Mouse (Mus musculus): ENCODE measurements around the gene Tjap1. TPM values are rescaled to one million over a fixed set of nuclear protein-coding genes. Genes with fewer than 3 reads are reported as not detected.

Tjap1 gene
- total and polyA plus RNA-seq, 3 experiments = 12.9 to 41.2 TPM; not detected in 1

GRCm38 (mm10) chr17:46297028-46297363 lies 14.2 kb upstream of the Tjap1 start (continued):
- TF ChIP-seq UBTF (IDR thresholded peaks at IDR 0.05; ENCODE audit: borderline replicate concordance, insufficient read depth, low read depth, low read length) (no peak), ETS1 (IDR thresholded peaks at IDR 0.05; ENCODE audit: low read depth, low read length) (no peak)

- H3K9ac ChIP-seq (ENCODE audit: control insufficient read depth, low read depth, low read length, poor library complexity, severe bottlenecking) = no peak overlapping the region
- H3K4me3 ChIP-seq (ENCODE audit: control insufficient read depth in 1 of 2, insufficient read depth in 1 of 2, low read depth in 2 of 2, low read length in 2 of 2) = no peak overlapping the region
- no peaks in the 10 kb centered on the region for H3K9me3 ChIP-seq (replicated peaks; ENCODE audit: insufficient read depth, low read length)
- no peak for DNase-seq (ENCODE audit: low read depth, low spot score)
- H3K27ac ChIP-seq (ENCODE audit: control insufficient read depth, low read depth, low read length) = no peak overlapping the region
- H3K27me3 ChIP-seq (ENCODE audit: control insufficient read depth in 1 of 2, insufficient read depth in 2 of 2, low read length in 2 of 2) = peaks cover 7 to 22% of the 10 kb centered on the region in 2 experiments
- no peaks in the 10 kb centered on the region for H3K79me2 ChIP-seq (ENCODE audit: control insufficient read depth, insufficient read depth, low read length, poor library complexity)
- no peaks in the 10 kb centered on the region for H3K36me3 ChIP-seq (ENCODE audit: control insufficient read depth in 1 of 2, insufficient read depth in 2 of 2, low read length in 2 of 2)
- no peaks in the 10 kb centered on the region for H3K4me1 ChIP-seq (ENCODE audit: control insufficient read depth in 1 of 2, insufficient read depth in 2 of 2, low read length in 2 of 2)
- TF ChIP-seq USF2 (IDR thresholded peaks at IDR 0.05; ENCODE audit: borderline replicate concordance in 1 of 2, insufficient read depth in 1 of 2, low read depth in 1 of 2, low read length in 2 of 2) = no peak
- no peak for TF ChIP-seq MEF2A (IDR thresholded peaks at IDR 0.05; ENCODE audit: extremely low read depth, insufficient replicate concordance, low read depth, low read length, poor library complexity, severe bottlenecking)
- no peak for TF ChIP-seq TAL1 (IDR thresholded peaks at IDR 0.05; ENCODE audit: low read length)
- no peak for TF ChIP-seq MAFK (IDR thresholded peaks at IDR 0.05; ENCODE audit: borderline replicate concordance, low read depth, low read length)
- TF ChIP-seq MYB (IDR thresholded peaks at IDR 0.05; ENCODE audit: low read depth, low read length) = no peak
- no peak for TF ChIP-seq POLR2AphosphoS5 (IDR thresholded peaks at IDR 0.05; ENCODE audit: borderline replicate concordance, low read depth, low read length)
- no peak for TF ChIP-seq JUND (IDR thresholded peaks at IDR 0.05; ENCODE audit: low read depth, low read length)
- no peak for TF ChIP-seq MXI1 (IDR thresholded peaks at IDR 0.05; ENCODE audit: low read depth, low read length)
- no peak for TF ChIP-seq NELFE (IDR thresholded peaks at IDR 0.05; ENCODE audit: low read depth, low read length)
- TF ChIP-seq RCOR1 (IDR thresholded peaks at IDR 0.05; ENCODE audit: low read depth, low read length) = no peak
- no peak for TF ChIP-seq MAZ (IDR thresholded peaks at IDR 0.05; ENCODE audit: low read depth, low read length)
- TF ChIP-seq USF1 (IDR thresholded peaks at IDR 0.05; ENCODE audit: low read depth, low read length) = no peak
- no peak for TF ChIP-seq CHD2 (IDR thresholded peaks at IDR 0.05; ENCODE audit: low read length)
- no peak for TF ChIP-seq GABPA (IDR thresholded peaks at IDR 0.05; ENCODE audit: low read depth, low read length)
- TF ChIP-seq ZMIZ1 (IDR thresholded peaks at IDR 0.05; ENCODE audit: low read depth, low read length) = no peak
- no peak for TF ChIP-seq ETS1 (IDR thresholded peaks at IDR 0.05; ENCODE audit: low read depth, low read length)
- no peak for TF ChIP-seq ELF1 (IDR thresholded peaks at IDR 0.05; ENCODE audit: low read depth, low read length)
Observed at GRCm38 (mm10) chr17:46296601-46297000, 13.8 kb upstream of the Tjap1 start.

Measured in MEL (cell line).